Mouse (Mus musculus) neural tube, embryonic 11.5 days (tissue): ENCODE results near the gene Atp23. TPM values are rescaled to one million over a fixed set of nuclear protein-coding genes. Genes with fewer than 3 reads are reported as not detected.

Experiments used
- ATAC-seq: fragments of 200-750 bp; cut with Nextera tagmentation; 2 replicates; pipeline ENCODE4 v1.8.0; 2017; ENCODE audit warnings: moderate number of reproducible peaks, mild to moderate bottlenecking, moderate TSS enrichment, moderate library complexity; ENCODE audit not compliant: insufficient read depth, low FRiP score, low TSS enrichment
- DNase-seq: peaks from one replicate; pipeline ENCODE4 v3.0.0-alpha.2; 2015; ENCODE audit warnings: low spot score
- H3K27ac ChIP-seq: fragments of 300-500 bp; sonication (generic); 2 replicates; pipeline ENCODE4 v1.5.1; 2014; ENCODE audit warnings: low read depth, mild to moderate bottlenecking, low read length
- H3K27me3 ChIP-seq: fragments of 300-500 bp; sonication (generic); 2 replicates; pipeline ENCODE4 v1.6.1; 2014; ENCODE audit warnings: mild to moderate bottlenecking, low read length, mixed read lengths; ENCODE audit not compliant: control insufficient read depth, insufficient read depth
- H3K36me3 ChIP-seq: fragments of 300-500 bp; sonication (generic); 2 replicates; pipeline ENCODE4 v1.6.1; 2014; ENCODE audit warnings: mild to moderate bottlenecking, low read length, moderate library complexity, mixed read lengths; ENCODE audit not compliant: control insufficient read depth, insufficient read depth
- H3K4me1 ChIP-seq: fragments of 300-500 bp; sonication (generic); 2 replicates; pipeline ENCODE4 v1.6.1; 2014; ENCODE audit warnings: low read length, mixed read lengths; ENCODE audit not compliant: control insufficient read depth, insufficient read depth
- H3K4me2 ChIP-seq: fragments of 300-500 bp; sonication (generic); 2 replicates; pipeline ENCODE4 v1.6.1; 2014; ENCODE audit warnings: low read depth, mild to moderate bottlenecking, moderate library complexity
- H3K4me3 ChIP-seq: fragments of 300-500 bp; sonication (generic); 2 replicates; pipeline ENCODE4 v1.5.1; 2014; ENCODE audit warnings: low read depth, low read length
- H3K9ac ChIP-seq: fragments of 300-500 bp; sonication (generic); 2 replicates; pipeline ENCODE4 v1.6.1; 2014; ENCODE audit warnings: mild to moderate bottlenecking, low read length
- H3K9me3 ChIP-seq: fragments of 300-500 bp; sonication (generic); 2 replicates; pipeline ENCODE4 v1.6.1; 2016; ENCODE audit warnings: low read length; ENCODE audit not compliant: control insufficient read depth
- WGBS: fragments of 180-500 bp; shearing (Covaris S2); extraction: QIAGEN DNeasy Blood & Tissue Kit; methylation state at CpG from one replicate; pipeline ENCODE4 v1.1.7; 2014; 5-methylcytosine and 5-hydroxymethylcytosine counted together
- polyA plus RNA-seq: library from polyadenylated mRNA; unstranded; fragments of >200 nt; fragmentation: Nextera tagmentation; extraction: Ambion mirVana; gene quantifications from 2 replicates; pipeline ENCODE4 v1.2.1, GENCODE M21; 2014

The Atp23 gene
- 14.6 and 15.2 TPM in 2 replicates for polyA plus RNA-seq

- no peaks in the 10 kb centered on the region for H3K9me3 ChIP-seq
- peak; percentile 92 for DNase-seq
- no peaks in the 10 kb centered on the region for H3K27me3 ChIP-seq
- H3K9ac ChIP-seq: peak within 1 kb of the TSS; percentile 55
- no peaks in the 10 kb centered on the region for H3K36me3 ChIP-seq
- peak within 1 kb of the TSS; percentile 78 for H3K4me2 ChIP-seq
- peaks cover 3% of the 10 kb centered on the region; the same call in 1 of the 2 replicates for H3K4me1 ChIP-seq
- peak; percentile 81 for ATAC-seq
- H3K27ac ChIP-seq: no peak within 1 kb of the TSS
- WGBS: under 1% methylated on average over 55 of the region's 56 CpGs
- H3K4me3 ChIP-seq: peak within 1 kb of the TSS; percentile 48
Measured at GRCm38 (mm10) chr10:126900821-126901487, at the start of gene Atp23. Gene Atp23, minus strand, starts transcription at chr10:126901355.

DNA sequence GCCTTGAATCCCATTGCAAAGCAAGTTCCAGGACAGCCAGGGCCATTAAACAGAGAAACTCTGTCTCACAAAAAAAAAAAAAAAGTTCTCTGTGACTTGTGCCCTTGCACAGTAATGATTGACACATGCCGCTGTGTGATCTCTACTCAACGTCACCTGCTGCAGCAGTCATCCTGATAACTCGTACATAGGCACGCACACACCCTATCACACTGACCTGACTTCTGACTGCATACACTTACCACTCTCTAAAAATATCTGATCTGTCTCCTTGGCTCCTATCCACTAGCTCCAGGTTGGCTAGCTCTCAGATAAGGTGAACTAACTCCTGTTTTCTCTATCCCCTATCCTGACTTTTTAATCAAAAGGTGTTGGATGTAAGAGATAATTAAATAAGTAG is 49.4 kb upstream of the Atp23 start:
- H3K4me3 ChIP-seq: no peak overlapping the region
- H3K36me3 ChIP-seq: no peaks in the 10 kb centered on the region
- H3K4me1 ChIP-seq: no peaks in the 10 kb centered on the region
- no peak overlapping the region for H3K9ac ChIP-seq
- H3K27me3 ChIP-seq: no peaks in the 10 kb centered on the region; the same call in none of the 2 replicates
- H3K27ac ChIP-seq: no peak overlapping the region
- DNase-seq (no peak), ATAC-seq (no peak)
- H3K9me3 ChIP-seq: no peaks in the 10 kb centered on the region
- 95% methylated on average over 4 of the region's 4 CpGs for WGBS
- H3K4me2 ChIP-seq: no peak overlapping the region

GRCm38 (mm10) chr10:126949824-126950223 is 48.7 kb upstream of the Atp23 start:
- Histone ChIP-seq H3K9ac (no peak overlapping the region), H3K27me3 (no peaks in the 10 kb centered on the region), H3K4me1 (no peaks in the 10 kb centered on the region), H3K4me2 (no peak overlapping the region), H3K9me3 (no peaks in the 10 kb centered on the region), H3K27ac (no peak overlapping the region), H3K4me3 (no peak overlapping the region), H3K36me3 (no peaks in the 10 kb centered on the region)
- 67% methylated on average over 5 of the region's 5 CpGs for WGBS
- ATAC-seq (no peak), DNase-seq (no peak)

GRCm38 (mm10) chr10:126945531-126945930 is 44.4 kb upstream of the Atp23 start:
- Histone ChIP-seq H3K4me3 (no peak overlapping the region), H3K27ac (no peak overlapping the region), H3K4me2 (no peak overlapping the region), H3K27me3 (no peaks in the 10 kb centered on the region), H3K36me3 (no peaks in the 10 kb centered on the region), H3K9ac (no peak overlapping the region), H3K4me1 (no peaks in the 10 kb centered on the region), H3K9me3 (no peaks in the 10 kb centered on the region)
- ATAC-seq (no peak), DNase-seq (no peak)
- WGBS: 82% methylated on average over 5 of the region's 5 CpGs

GRCm38 (mm10) chr10:126940949-126941348 is 39.8 kb upstream of the Atp23 start:
- Histone ChIP-seq H3K36me3 (no peaks in the 10 kb centered on the region), H3K27me3 (no peaks in the 10 kb centered on the region), H3K4me1 (no peaks in the 10 kb centered on the region), H3K9ac (no peak overlapping the region), H3K4me3 (no peak overlapping the region), H3K4me2 (no peak overlapping the region), H3K27ac (no peak overlapping the region), H3K9me3 (peaks cover 3% of the 10 kb centered on the region; the same call in 1 of the 2 replicates)
- ATAC-seq (no peak), DNase-seq (no peak)
- 68% methylated on average over 7 of the region's 7 CpGs for WGBS

DNA sequence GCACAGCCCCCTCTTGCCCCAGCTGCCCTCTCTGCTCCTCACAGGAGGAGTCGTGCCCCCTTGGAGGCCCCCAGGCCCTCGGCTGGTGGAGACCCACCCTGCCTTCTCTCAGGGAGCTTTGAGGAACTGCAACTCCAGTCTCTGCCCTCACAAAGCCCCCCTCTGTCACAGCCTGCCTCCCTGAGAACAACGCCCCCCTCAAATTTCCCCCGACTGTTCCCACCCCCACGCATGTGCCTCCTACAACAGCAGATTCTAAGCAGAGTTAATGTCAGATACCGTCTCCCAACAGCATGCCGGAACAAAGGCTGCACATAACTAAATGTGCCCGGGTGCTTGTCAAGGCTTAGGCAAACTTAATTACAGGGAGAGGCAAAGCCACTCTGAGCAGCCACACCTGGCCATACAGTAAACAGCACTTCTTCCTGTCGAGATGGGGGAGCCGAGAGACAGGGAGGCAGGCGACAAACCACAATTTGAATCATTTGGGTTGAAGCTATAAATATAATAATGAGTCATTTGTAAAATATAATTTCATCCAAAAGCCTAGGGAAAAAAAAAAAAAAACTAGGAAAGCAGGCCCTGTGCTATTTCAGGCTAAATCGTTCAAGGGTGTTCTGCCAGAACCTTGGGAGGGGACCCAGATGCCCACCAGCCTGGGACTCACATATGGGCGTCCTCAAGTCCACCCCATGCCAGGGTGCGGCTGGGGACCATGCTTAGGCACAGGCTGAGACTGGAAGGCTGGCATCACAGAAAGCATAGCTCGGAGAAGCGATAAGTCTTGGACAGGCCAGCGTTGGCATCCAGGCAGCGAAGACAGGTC is 34.6 kb upstream of the Atp23 start:
- Histone ChIP-seq H3K4me3 (no peak overlapping the region), H3K9ac (no peak overlapping the region), H3K27ac (no peak overlapping the region), H3K27me3 (no peaks in the 10 kb centered on the region), H3K36me3 (no peaks in the 10 kb centered on the region), H3K9me3 (peaks cover 3% of the 10 kb centered on the region; the same call in 1 of the 2 replicates), H3K4me2 (no peak overlapping the region), H3K4me1 (0 out of 2 replicates have a peak, but pooled peaks cover under 1% of the 10 kb centered on the region)
- no peak for ATAC-seq
- no peak for DNase-seq
- WGBS: 69% methylated on average over 18 of the region's 18 CpGs

DNA sequence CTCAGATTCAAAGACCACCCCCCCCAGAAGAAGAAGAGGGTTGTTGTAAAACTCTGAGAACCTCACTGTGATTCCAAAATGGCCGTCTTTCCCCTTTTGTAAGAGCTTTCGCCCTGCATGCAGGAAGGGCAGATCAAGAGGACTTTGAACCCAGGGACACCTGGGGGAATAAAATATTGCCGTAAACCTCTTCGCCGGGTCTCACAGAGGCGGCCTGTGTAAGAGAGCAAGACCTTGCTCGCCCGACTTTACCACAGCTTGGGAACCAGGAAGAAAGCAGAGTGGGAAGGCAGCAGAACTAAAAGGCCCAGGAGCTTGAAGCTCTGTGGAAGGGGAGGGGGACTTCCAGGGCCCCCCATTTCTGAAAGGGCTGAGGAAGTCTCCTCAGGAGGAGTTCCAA is 34.0 kb upstream of the Atp23 start:
- Histone ChIP-seq H3K4me3 (no peak overlapping the region), H3K4me1 (peaks cover 7% of the 10 kb centered on the region; the same call in 1 of the 2 replicates), H3K4me2 (no peak overlapping the region), H3K27me3 (no peaks in the 10 kb centered on the region), H3K9me3 (peaks cover 3% of the 10 kb centered on the region; the same call in 1 of the 2 replicates), H3K36me3 (no peaks in the 10 kb centered on the region), H3K9ac (no peak overlapping the region), H3K27ac (no peak overlapping the region)
- DNase-seq (no peak), ATAC-seq (no peak)
- 67% methylated on average over 8 of the region's 8 CpGs for WGBS

DNA sequence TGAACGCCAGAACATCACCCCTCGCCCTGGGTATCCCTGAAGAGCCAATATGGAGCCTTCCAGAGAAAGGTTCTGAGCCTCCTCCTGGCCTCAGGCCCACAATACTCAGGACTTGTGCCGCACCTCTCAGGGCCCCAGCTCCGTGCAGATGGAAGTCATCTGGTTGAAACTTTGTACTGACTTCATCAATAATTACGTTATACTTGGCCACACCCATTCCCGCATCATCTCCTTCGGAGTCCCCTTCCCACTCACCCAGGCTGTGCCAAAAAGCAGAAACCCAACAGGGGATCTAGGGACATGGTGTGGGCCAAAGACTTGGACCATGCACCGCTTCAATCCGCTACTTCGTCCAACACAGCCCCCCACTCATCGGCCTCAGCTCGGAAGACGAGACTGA is 33.4 kb upstream of the Atp23 start:
- Histone ChIP-seq H3K27me3 (0 out of 2 replicates have a peak, but pooled peaks cover 1% of the 10 kb centered on the region), H3K27ac (no peak overlapping the region), H3K4me2 (no peak overlapping the region), H3K4me1 (peaks cover 8% of the 10 kb centered on the region; the same call in 1 of the 2 replicates), H3K4me3 (no peak overlapping the region), H3K36me3 (no peaks in the 10 kb centered on the region), H3K9ac (no peak overlapping the region), H3K9me3 (peaks cover 3% of the 10 kb centered on the region; the same call in 1 of the 2 replicates)
- DNase-seq (no peak), ATAC-seq (no peak)
- 91% methylated on average over 13 of the region's 13 CpGs for WGBS
